26 mouse cellular contexts compared by ENCODE assay signal in genomic region chr17:4500504-4500903, GRCm38 (mm10).
A peak's percentile ranks its signal among the peaks of the same experiment; 100 is the strongest.
DNase-seq lines count a peak whose midpoint lies in the region; ATAC-seq and TF ChIP-seq lines count a peak whose summit lies in the region.
"Had no signal": no experiment of that assay in that cellular context is flagged by ENCODE, and none has a peak within 500 bp of the region (broad histone marks: within the 10 kb centered on the region; RNA-seq: fewer than 3 reads in every experiment).

No protein-coding gene starts in this region.

- no peak for DNase-seq in forebrain, embryonic 14.5 days (ENCODE audit: low spot score)
- no peak for DNase-seq in layer of hippocampus, adult 2 months (ENCODE audit: low spot score in 2 of 2)
- no peak for DNase-seq in layer of hippocampus, adult 9-10 months (ENCODE audit: low spot score)
- DNase-seq in brain, adult 2 months (ENCODE audit: low read depth, low spot score), result peak; percentile 19
- no peak for DNase-seq in urinary bladder, postnatal 4 days (ENCODE audit: low spot score in 2 of 2)
- no peak for DNase-seq in spleen, postnatal 14 days (ENCODE audit: low spot score in 2 of 2)
- DNase-seq: adrenal gland, adult 8-10 months; adrenal gland, postnatal 25 days; B cell, adult 2 months; cerebellum, adult 11 months; cerebellum, adult 2 months; cerebellum, adult 9-11 months; cerebellum, postnatal 25 days; gastrocnemius, postnatal 25 days; heart, adult 18-20 months; heart, postnatal 36 days had no signal

- 56% methylated on average over 5 of the region's 5 CpGs for WGBS in forebrain, embryonic 16.5 days
- 59% methylated on average over 5 of the region's 5 CpGs for WGBS in forebrain, embryonic 14.5 days

- H3K4me3 ChIP-seq in forebrain, embryonic 16.5 days (replicated peaks; ENCODE audit: low read length), result no peak overlapping the region
- no peak overlapping the region for H3K4me3 ChIP-seq in forebrain, embryonic 14.5 days (ENCODE audit: low read depth, low read length)
- no peak overlapping the region for H3K4me3 ChIP-seq in layer of hippocampus, adult 2 months
- H3K4me3 ChIP-seq: embryonic facial prominence, embryonic 13.5 days; erythroblast, embryonic 14.5 days; heart, embryonic 12.5 days; heart, embryonic 15.5 days; hindbrain, embryonic 10.5 days had no signal

- no peaks in the 10 kb centered on the region for H3K36me3 ChIP-seq in forebrain, embryonic 16.5 days (ENCODE audit: control insufficient read depth, insufficient read depth)
- H3K36me3 ChIP-seq in forebrain, embryonic 14.5 days (ENCODE audit: control insufficient read depth, insufficient read depth, low read length), result no peaks in the 10 kb centered on the region
- H3K36me3 ChIP-seq: embryonic facial prominence, embryonic 13.5 days; G1E; heart, embryonic 12.5 days; heart, embryonic 15.5 days; hindbrain, embryonic 10.5 days had no signal

- no peak overlapping the region for H3K27ac ChIP-seq in forebrain, embryonic 16.5 days (ENCODE audit: low read length)
- no peak overlapping the region for H3K27ac ChIP-seq in forebrain, embryonic 14.5 days (ENCODE audit: low read depth, low read length)
- peak overlapping the region; percentile 53 for H3K27ac ChIP-seq in layer of hippocampus, adult 2 months
- H3K27ac ChIP-seq: embryonic facial prominence, embryonic 13.5 days; heart, embryonic 15.5 days; hindbrain, embryonic 10.5 days; hindbrain, embryonic 14.5 days had no signal

- no peaks in the 10 kb centered on the region for H3K27me3 ChIP-seq in forebrain, embryonic 16.5 days (replicated peaks; ENCODE audit: control insufficient read depth, insufficient read depth, low read length)
- H3K27me3 ChIP-seq in forebrain, embryonic 14.5 days (replicated peaks; ENCODE audit: control insufficient read depth, insufficient read depth, low read length), result no peaks in the 10 kb centered on the region
- H3K27me3 ChIP-seq: CH12.LX; embryonic facial prominence, embryonic 13.5 days; heart, embryonic 12.5 days; heart, embryonic 15.5 days had no signal

- ATAC-seq in forebrain, embryonic 16.5 days, result peak; percentile 41; the same call in 1 of the 2 replicates
- ATAC-seq in forebrain, embryonic 14.5 days, result no peak
- ATAC-seq: intestine, postnatal 0 days had no signal

- no peaks in the 10 kb centered on the region for H3K9me3 ChIP-seq in forebrain, embryonic 16.5 days (ENCODE audit: control insufficient read depth, low read length)
- no peaks in the 10 kb centered on the region for H3K9me3 ChIP-seq in forebrain, embryonic 14.5 days (replicated peaks; ENCODE audit: control insufficient read depth, low read length)
- H3K9me3 ChIP-seq: embryonic facial prominence, embryonic 13.5 days; G1E; heart, embryonic 12.5 days; heart, embryonic 15.5 days; hindbrain, embryonic 10.5 days had no signal

- peaks cover 12% of the 10 kb centered on the region for H3K4me1 ChIP-seq in forebrain, embryonic 16.5 days (replicated peaks; ENCODE audit: control insufficient read depth, insufficient read depth, low read length)
- peaks cover 5% of the 10 kb centered on the region for H3K4me1 ChIP-seq in forebrain, embryonic 14.5 days (ENCODE audit: control insufficient read depth, insufficient read depth, low read length)

- H3K4me2 ChIP-seq in forebrain, embryonic 16.5 days (ENCODE audit: low read length), result no peak overlapping the region
- no peak overlapping the region for H3K4me2 ChIP-seq in forebrain, embryonic 14.5 days (ENCODE audit: low read length)
- H3K4me2 ChIP-seq: embryonic facial prominence, embryonic 13.5 days; heart, embryonic 12.5 days; heart, embryonic 15.5 days; hindbrain, embryonic 14.5 days had no signal

- no peak overlapping the region for H3K9ac ChIP-seq in forebrain, embryonic 16.5 days (replicated peaks; ENCODE audit: low read depth, low read length)
- no peak overlapping the region for H3K9ac ChIP-seq in forebrain, embryonic 14.5 days (ENCODE audit: low read length)
- H3K9ac ChIP-seq: embryonic facial prominence, embryonic 13.5 days; heart, embryonic 12.5 days; heart, embryonic 15.5 days; hindbrain, embryonic 14.5 days had no signal

- TF ChIP-seq CTCF in layer of hippocampus, adult 2 months (conservative IDR thresholded peaks at IDR 0.05), result no peak
